Mouse (Mus musculus) CH12.LX (cell line): ENCODE measurements around the gene Gtpbp6. TPM values are rescaled to one million over a fixed set of nuclear protein-coding genes. Genes with fewer than 3 reads are reported as not detected.
A peak's percentile ranks its signal among the peaks of the same experiment; 100 is the strongest.

Experiments
- DNase-seq: peaks from one replicate; pipeline ENCODE4 v3.0.0-alpha.2; 2013; ENCODE audit errors: extremely low read depth
- H3K27ac ChIP-seq: 2 replicates; pipeline ENCODE4 v1.5.1; 2012; ENCODE audit warnings: low read depth, mild to moderate bottlenecking, control low read depth, moderate library complexity; ENCODE audit not compliant: insufficient read depth
- H3K27me3 ChIP-seq: replicated peaks from 2 replicates; pipeline ENCODE3; 2012; ENCODE audit warnings: inconsistent platforms
- H3K36me3 ChIP-seq, 2 experiments: replicated peaks in 1 of 2; 2 replicates each; pipeline versions ENCODE3 to v1.6.1; 2012; ENCODE audit warnings: inconsistent platforms in 1 of 2, low read length in 1 of 2, mild to moderate bottlenecking in 1 of 2, mixed read lengths in 1 of 2, moderate library complexity in 1 of 2; ENCODE audit not compliant: control insufficient read depth in 1 of 2, insufficient read depth in 1 of 2
- H3K4me1 ChIP-seq, 2 experiments: 2 replicates each; pipeline ENCODE4 v1.6.1; 2012; ENCODE audit warnings: inconsistent platforms in 1 of 2, moderate library complexity in 1 of 2; ENCODE audit not compliant: insufficient read depth in 2 of 2, control insufficient read depth in 1 of 2
- H3K4me2 ChIP-seq: 2 replicates; pipeline ENCODE4 v1.6.1; 2012; ENCODE audit warnings: low read depth, mild to moderate bottlenecking, control low read depth; ENCODE audit not compliant: poor library complexity, insufficient read depth, severe bottlenecking
- H3K4me3 ChIP-seq, 3 experiments: fragments of 150-350 bp in 1 of 3; sonication (generic) in 1 of 3; replicated peaks in 1 of 3; 2 replicates each; pipeline versions ENCODE3 to v1.5.1; 2011 to 2012; ENCODE audit warnings: low read depth in 2 of 3, low read length in 2 of 3, mild to moderate bottlenecking in 2 of 3, moderate library complexity in 2 of 3, control low read depth in 1 of 3, improper control_type of control experiment in 1 of 3, inconsistent platforms in 1 of 3, mixed read lengths in 1 of 3; ENCODE audit not compliant: poor library complexity in 1 of 3
- H3K79me2 ChIP-seq: replicated peaks from 2 replicates; pipeline ENCODE4 v1.6.1; 2012; ENCODE audit warnings: mild to moderate bottlenecking, moderate library complexity; ENCODE audit not compliant: control insufficient read depth, poor library complexity, insufficient read depth, severe bottlenecking; ENCODE audit errors: extremely low read depth
- H3K9ac ChIP-seq: 2 replicates; pipeline ENCODE4 v1.6.1; 2012; ENCODE audit warnings: low read depth, mild to moderate bottlenecking, control low read depth, moderate library complexity; ENCODE audit not compliant: insufficient read depth
- H3K9me3 ChIP-seq: replicated peaks from 2 replicates; pipeline ENCODE3; 2012; ENCODE audit warnings: low read length, inconsistent platforms, mixed read lengths
- BHLHE40 ChIP-seq: IDR thresholded peaks from 2 replicates; pipeline ENCODE4 v1.6.1; 2011; ENCODE audit warnings: mild to moderate bottlenecking, low read depth, low read length, improper control_type of control experiment
- CHD1 ChIP-seq: IDR thresholded peaks from 2 replicates; pipeline ENCODE4 v1.6.1; 2012; ENCODE audit warnings: low read depth, low read length, improper control_type of control experiment, inconsistent platforms
- CHD2 ChIP-seq: IDR thresholded peaks from 2 replicates; pipeline ENCODE4 v1.6.1; 2011; ENCODE audit warnings: low read length, improper control_type of control experiment
- CTCF ChIP-seq, 2 experiments: IDR thresholded peaks in 1 of 2; conservative IDR thresholded peaks in 1 of 2; 2 replicates each; pipeline ENCODE4 v1.5.1; 2011 to 2012; ENCODE audit warnings: low read depth in 2 of 2, low read length in 2 of 2, improper control_type of control experiment in 1 of 2, inconsistent platforms in 1 of 2, mild to moderate bottlenecking in 1 of 2, moderate library complexity in 1 of 2
- E2F4 ChIP-seq: IDR thresholded peaks from 2 replicates; pipeline ENCODE4 v1.6.1; 2011; ENCODE audit warnings: low read depth, low read length, improper control_type of control experiment; ENCODE audit not compliant: insufficient replicate concordance
- ELF1 ChIP-seq: IDR thresholded peaks from 2 replicates; pipeline ENCODE4 v1.6.1; 2014; ENCODE audit warnings: low read depth, mild to moderate bottlenecking, inconsistent platforms, low read length, improper control_type of control experiment
- EP300 ChIP-seq: IDR thresholded peaks from 2 replicates; pipeline ENCODE4 v1.6.1; 2011; ENCODE audit warnings: low read length, improper control_type of control experiment
- ETS1 ChIP-seq: conservative IDR thresholded peaks from 2 replicates; pipeline ENCODE4 v1.6.1; 2012; ENCODE audit warnings: low read depth, mild to moderate bottlenecking, inconsistent platforms, low read length, improper control_type of control experiment, moderate library complexity
- GABPA ChIP-seq: IDR thresholded peaks from 2 replicates; pipeline ENCODE4 v1.6.1; 2012; ENCODE audit warnings: low read depth, low read length, improper control_type of control experiment, inconsistent platforms; ENCODE audit not compliant: insufficient replicate concordance
- HCFC1 ChIP-seq: IDR thresholded peaks from 2 replicates; pipeline ENCODE4 v1.6.1; 2012; ENCODE audit warnings: low read depth, mild to moderate bottlenecking, inconsistent platforms, low read length, improper control_type of control experiment
- IRF4 ChIP-seq: IDR thresholded peaks from 2 replicates; pipeline ENCODE4 v1.6.1; 2014; ENCODE audit warnings: low read depth, mild to moderate bottlenecking, inconsistent platforms, low read length, improper control_type of control experiment
- JUN ChIP-seq: IDR thresholded peaks from 2 replicates; pipeline ENCODE4 v1.6.1; 2011; ENCODE audit warnings: low read depth, mild to moderate bottlenecking, low read length, improper control_type of control experiment, moderate library complexity; ENCODE audit not compliant: insufficient read depth
- JUND ChIP-seq: conservative IDR thresholded peaks from 2 replicates; pipeline ENCODE4 v1.6.1; 2011; ENCODE audit warnings: low read depth, low read length, improper control_type of control experiment
- KAT2A ChIP-seq: IDR thresholded peaks from 2 replicates; pipeline ENCODE4 v1.6.1; 2012; ENCODE audit warnings: low read length, improper control_type of control experiment, inconsistent platforms; ENCODE audit not compliant: insufficient replicate concordance
- MAFK ChIP-seq: IDR thresholded peaks from 2 replicates; pipeline ENCODE4 v1.6.1; 2011; ENCODE audit warnings: low read length, improper control_type of control experiment; ENCODE audit not compliant: insufficient replicate concordance
- MAX ChIP-seq: IDR thresholded peaks from 2 replicates; pipeline ENCODE4 v1.6.1; 2011; ENCODE audit warnings: low read length, improper control_type of control experiment
- MAZ ChIP-seq: IDR thresholded peaks from 2 replicates; pipeline ENCODE4 v1.6.1; 2012; ENCODE audit warnings: low read depth, mild to moderate bottlenecking, inconsistent platforms, low read length, improper control_type of control experiment, moderate library complexity
- MEF2A ChIP-seq: IDR thresholded peaks from 2 replicates; pipeline ENCODE4 v1.6.1; 2014; ENCODE audit warnings: low read depth, mild to moderate bottlenecking, inconsistent platforms, low read length, improper control_type of control experiment, borderline replicate concordance
- MXI1 ChIP-seq: IDR thresholded peaks from 2 replicates; pipeline ENCODE4 v1.6.1; 2011; ENCODE audit warnings: mild to moderate bottlenecking, low read depth, low read length, improper control_type of control experiment
- MYC ChIP-seq: IDR thresholded peaks from 2 replicates; pipeline ENCODE4 v1.6.1; 2011; ENCODE audit warnings: low read depth, mild to moderate bottlenecking, improper control_type of control experiment, low read length
- NELFE ChIP-seq: IDR thresholded peaks from 2 replicates; pipeline ENCODE4 v1.6.1; 2011; ENCODE audit warnings: low read depth, low read length, improper control_type of control experiment
- NRF1 ChIP-seq: IDR thresholded peaks from 2 replicates; pipeline ENCODE4 v1.6.1; 2014; ENCODE audit warnings: low read depth, mild to moderate bottlenecking, inconsistent platforms, low read length, improper control_type of control experiment, moderate library complexity
- PAX5 ChIP-seq: IDR thresholded peaks from 2 replicates; pipeline ENCODE4 v1.6.1; 2012; ENCODE audit warnings: low read length, inconsistent platforms, mixed read lengths
- POLR2A ChIP-seq: IDR thresholded peaks from 2 replicates; pipeline ENCODE4 v1.6.1; 2011; ENCODE audit warnings: low read depth, mild to moderate bottlenecking, improper control_type of control experiment, low read length
- POLR2AphosphoS2 ChIP-seq: IDR thresholded peaks from 2 replicates; pipeline ENCODE4 v1.6.1; 2011; ENCODE audit warnings: low read depth, low read length, improper control_type of control experiment
- RAD21 ChIP-seq: IDR thresholded peaks from 2 replicates; pipeline ENCODE4 v1.6.1; 2011; ENCODE audit warnings: low read depth, mild to moderate bottlenecking, low read length, improper control_type of control experiment, moderate library complexity
- RCOR1 ChIP-seq: conservative IDR thresholded peaks from 2 replicates; pipeline ENCODE4 v1.6.1; 2012; ENCODE audit warnings: low read depth, mild to moderate bottlenecking, inconsistent platforms, low read length, improper control_type of control experiment
- SIN3A ChIP-seq: IDR thresholded peaks from 2 replicates; pipeline ENCODE4 v1.6.1; 2012; ENCODE audit warnings: low read length, improper control_type of control experiment, inconsistent platforms
- SMC3 ChIP-seq: IDR thresholded peaks from 2 replicates; pipeline ENCODE4 v1.6.1; 2011; ENCODE audit warnings: low read depth, low read length, improper control_type of control experiment
- TBP ChIP-seq: conservative IDR thresholded peaks from 2 replicates; pipeline ENCODE4 v1.6.1; 2011; ENCODE audit warnings: low read depth, low read length, improper control_type of control experiment
- TCF12 ChIP-seq: IDR thresholded peaks from 2 replicates; pipeline ENCODE4 v1.6.1; 2014; ENCODE audit warnings: low read depth, mild to moderate bottlenecking, inconsistent platforms, low read length, improper control_type of control experiment
- UBTF ChIP-seq: IDR thresholded peaks from 2 replicates; pipeline ENCODE4 v1.6.1; 2012; ENCODE audit warnings: low read depth, mild to moderate bottlenecking, inconsistent platforms, low read length, improper control_type of control experiment, moderate library complexity
- USF1 ChIP-seq: IDR thresholded peaks from 2 replicates; pipeline ENCODE4 v1.6.1; 2014; ENCODE audit warnings: low read depth, mild to moderate bottlenecking, inconsistent platforms, low read length, improper control_type of control experiment
- USF2 ChIP-seq: conservative IDR thresholded peaks from 2 replicates; pipeline ENCODE4 v1.6.1; 2011; ENCODE audit warnings: low read depth, low read length, improper control_type of control experiment
- ZC3H11A ChIP-seq: IDR thresholded peaks from 2 replicates; pipeline ENCODE4 v1.6.1; 2012; ENCODE audit warnings: low read depth, mild to moderate bottlenecking, inconsistent platforms, low read length, improper control_type of control experiment
- ZKSCAN1 ChIP-seq: IDR thresholded peaks from 2 replicates; pipeline ENCODE4 v1.6.1; 2012; ENCODE audit warnings: low read depth, inconsistent platforms, low read length, improper control_type of control experiment, borderline replicate concordance
- ZMIZ1 ChIP-seq: IDR thresholded peaks from 2 replicates; pipeline ENCODE4 v1.6.1; 2012; ENCODE audit warnings: low read depth, mild to moderate bottlenecking, inconsistent platforms, low read length, improper control_type of control experiment
- ZNF384 ChIP-seq: IDR thresholded peaks from 2 replicates; pipeline ENCODE4 v1.6.1; 2012; ENCODE audit warnings: low read depth, low read length, improper control_type of control experiment, inconsistent platforms
- dilution Hi-C: fragments of 300-500 bp; cut with MboI; formaldehyde crosslinking; loops from 2 replicates; pipeline ENCODE4 v1.14.3; 2020; ENCODE audit warnings: low sequenced_read_pairs; ENCODE audit not compliant: extremely low pct_unique_long_range_greater_than_20kb, extremely low pct_ligation_motif_present
- in situ Hi-C: fragments of 300-500 bp; cut with MboI; formaldehyde crosslinking; loops from 3 replicates; pipeline ENCODE4 v1.14.3; 2019; ENCODE audit warnings: low sequenced_read_pairs, low pct_ligation_motif_present, low pct_unique_long_range_greater_than_20kb, mixed read lengths
- polyA plus RNA-seq: library from polyadenylated mRNA; unstranded; fragments of >175 nt; gene quantifications from 2 replicates; pipeline ENCODE4 v1.2.1, GENCODE M21; 2012; ENCODE audit warnings: low read depth; ENCODE audit not compliant: insufficient read length
- total RNA-seq, 2 experiments: library from RNA; depleted of rRNA; stranded (reverse); fragments of 300-350 nt in 1 of 2; fragments of >200 nt in 1 of 2; gene quantifications; 2 replicates each; pipeline ENCODE4 v1.2.3; 2012 to 2014

The Gtpbp6 gene
- total and polyA plus RNA-seq, 3 experiments: 14.4 to 40.1 (median 27.9) TPM

DNA sequence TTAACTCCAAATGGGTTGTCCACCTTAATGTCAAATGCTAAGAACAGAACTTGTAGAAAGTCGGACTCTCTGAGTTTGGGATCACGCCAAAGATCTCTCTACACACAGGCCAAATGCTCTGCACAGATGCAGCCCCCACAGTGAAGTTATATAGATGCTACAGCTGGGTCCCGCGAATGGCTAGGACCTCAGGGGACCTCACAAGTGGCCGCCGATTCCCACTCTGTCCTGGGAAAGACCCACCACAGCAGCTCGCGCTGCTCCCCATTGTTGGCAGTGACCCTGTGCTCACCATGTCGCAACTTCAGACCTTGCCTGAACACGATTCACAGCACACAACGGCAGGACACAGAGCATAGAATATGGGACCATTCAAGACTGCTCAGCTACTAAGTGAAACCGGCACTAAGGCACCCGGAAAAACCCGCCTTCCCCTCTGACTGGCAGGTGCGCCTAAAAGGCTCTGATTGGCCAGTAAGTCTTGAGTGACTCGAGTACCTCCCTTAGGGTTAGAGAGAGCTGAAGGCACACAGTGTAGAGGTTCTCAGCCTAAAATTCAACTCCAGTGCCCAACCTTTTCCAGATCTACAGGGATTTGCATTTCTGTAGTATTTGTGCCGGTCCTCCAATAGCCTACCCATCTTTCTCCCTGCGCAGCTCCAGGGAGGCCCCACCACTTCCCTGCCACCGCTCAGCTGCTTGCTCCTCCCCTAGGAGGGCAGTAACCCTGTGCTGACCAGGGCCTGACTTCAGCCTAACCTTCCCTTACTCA lies 50.2 kb downstream of the Gtpbp6 start:
- Histone ChIP-seq H3K4me3 (peak overlapping the region; percentile 71 to 94 (median 86)), H3K79me2 (no peaks in the 10 kb centered on the region), H3K27ac (peak overlapping the region; percentile 63; the same call in 1 of the 2 replicates), H3K9ac (peak overlapping the region; percentile 63), H3K4me1 (peaks cover 0 to 3% of the 10 kb centered on the region in 2 experiments; a peak in 1 of 4 replicates), H3K9me3 (peaks cover 2% of the 10 kb centered on the region), H3K27me3 (no peaks in the 10 kb centered on the region), H3K4me2 (peak overlapping the region; percentile 42), H3K36me3 (peaks cover 0 to 3% of the 10 kb centered on the region in 2 experiments)
- DNase-seq: peak; percentile 84
- dilution Hi-C loops (no loop called here), in situ Hi-C loops (no loop called here)
- TF ChIP-seq MYC: no peak
- TF ChIP-seq MAX: no peak
- no peak for TF ChIP-seq PAX5
- TF ChIP-seq IRF4: no peak
- no peak; the same call in 1 of the 2 replicates for TF ChIP-seq HCFC1
- no peak for TF ChIP-seq MAFK
- no peak for TF ChIP-seq CTCF (conservative IDR thresholded peaks at IDR 0.05 in 1 of 2, IDR thresholded peaks at IDR 0.05 in 1 of 2; ENCODE audit: low read depth in 2 of 2, low read length in 2 of 2)
- TF ChIP-seq ZC3H11A: no peak
- TF ChIP-seq MXI1: no peak
- TF ChIP-seq CHD1: no peak
- TF ChIP-seq POLR2AphosphoS2: no peak
- TF ChIP-seq TBP: peak; percentile 80
- TF ChIP-seq POLR2A: peak; percentile 87
- no peak for TF ChIP-seq GABPA
- no peak for TF ChIP-seq ZMIZ1
- TF ChIP-seq EP300: no peak
- no peak for TF ChIP-seq ZNF384
- TF ChIP-seq JUN: no peak
- no peak for TF ChIP-seq RCOR1
- TF ChIP-seq RAD21: no peak
- peak; percentile 20 for TF ChIP-seq SIN3A
- TF ChIP-seq BHLHE40: no peak
- TF ChIP-seq MAZ: no peak
- TF ChIP-seq MEF2A: no peak
- no peak for TF ChIP-seq SMC3
- no peak for TF ChIP-seq ETS1
- TF ChIP-seq NELFE: peak; percentile 69
- no peak for TF ChIP-seq USF2
- no peak for TF ChIP-seq ZKSCAN1
- TF ChIP-seq NRF1: peak; percentile 51; the same call in 1 of the 2 replicates
- TF ChIP-seq USF1: no peak
- TF ChIP-seq ELF1: peak; percentile 80
- no peak for TF ChIP-seq JUND
- TF ChIP-seq CHD2: no peak
- TF ChIP-seq E2F4: no peak
- TF ChIP-seq TCF12: peak; percentile 54; the same call in 1 of the 2 replicates
- no peak for TF ChIP-seq UBTF
- no peak for TF ChIP-seq KAT2A
